Mouse (Mus musculus): ENCODE data around the gene Zfp804b.
"Not testable (repeated sequence)": the region's sequence is repeated elsewhere in the genome, so short reads cannot be mapped to it uniquely, and the experiment has no call there.

The Zfp804b gene

GRCm38 (mm10) chr5:7344145-7345010 is at the start of gene Zfp804b:
Zfp804b (minus strand) TSS chr5:7344756.
- DNase-seq (ENCODE audit: low spot score in 2 of 2): peak in 1 of 2 experiments; percentile 2

- not testable (repeated sequence) for DNase-seq (ENCODE audit: low spot score in 2 of 2)
Observed at GRCm38 (mm10) chr5:7364616-7365015, 20.1 kb upstream of the Zfp804b start.

GRCm38 (mm10) chr5:7345011-7345389 is 444 bp upstream of the Zfp804b start:
- DNase-seq (ENCODE audit: low spot score in 2 of 2): no peak

GRCm38 (mm10) chr5:7325594-7325993 is 19.0 kb downstream of the Zfp804b start:
- no peak for DNase-seq (ENCODE audit: low spot score in 2 of 2)

- no peak for DNase-seq (ENCODE audit: low spot score in 2 of 2)
Observed at GRCm38 (mm10) chr5:7303819-7304218, 40.7 kb downstream of the Zfp804b start, which contains the start of gene Tex47. Tex47 (plus strand) TSS chr5:7304119.

DNA sequence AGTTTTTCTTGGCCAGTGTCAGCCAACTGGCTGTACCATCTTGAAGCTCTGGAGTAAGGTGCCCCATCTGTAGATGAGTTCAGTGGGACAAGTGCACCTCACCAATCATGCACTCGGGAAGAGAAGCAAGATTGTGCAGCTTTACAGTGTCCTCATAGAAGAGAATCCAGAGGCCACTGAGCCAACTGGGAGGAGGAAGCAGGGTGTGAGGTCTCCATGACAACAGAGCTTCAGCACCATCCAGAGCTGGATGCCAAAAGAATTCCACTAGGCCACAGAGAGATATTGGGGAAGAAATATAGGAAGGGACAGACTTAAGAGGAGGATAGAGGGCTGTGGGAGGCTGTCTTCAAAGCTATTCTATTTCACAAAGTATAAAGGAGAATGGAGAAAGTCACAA is 41.6 kb downstream of the Zfp804b start:
- DNase-seq (ENCODE audit: low spot score in 2 of 2): no peak

DNA sequence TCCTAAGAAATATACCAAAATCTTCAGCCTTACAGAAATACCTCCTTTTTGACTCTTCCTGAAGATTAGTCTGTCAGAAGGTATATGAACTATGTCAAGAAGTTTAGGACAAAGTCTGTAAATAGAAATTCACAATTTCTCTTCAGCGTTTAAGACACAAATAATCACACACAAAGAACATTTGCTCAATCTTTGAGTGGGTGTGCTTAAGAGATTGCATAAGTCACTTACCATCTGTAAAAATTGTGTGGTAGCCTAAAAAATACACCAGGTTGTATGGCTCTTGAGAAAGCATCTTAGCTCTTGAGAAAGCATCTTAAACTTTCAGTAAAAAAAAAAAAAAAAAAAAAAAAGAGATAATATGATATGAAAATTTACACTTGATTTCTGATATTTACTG is 60.2 kb downstream of the Zfp804b start:
- no peak for DNase-seq (ENCODE audit: low spot score in 2 of 2)

DNA sequence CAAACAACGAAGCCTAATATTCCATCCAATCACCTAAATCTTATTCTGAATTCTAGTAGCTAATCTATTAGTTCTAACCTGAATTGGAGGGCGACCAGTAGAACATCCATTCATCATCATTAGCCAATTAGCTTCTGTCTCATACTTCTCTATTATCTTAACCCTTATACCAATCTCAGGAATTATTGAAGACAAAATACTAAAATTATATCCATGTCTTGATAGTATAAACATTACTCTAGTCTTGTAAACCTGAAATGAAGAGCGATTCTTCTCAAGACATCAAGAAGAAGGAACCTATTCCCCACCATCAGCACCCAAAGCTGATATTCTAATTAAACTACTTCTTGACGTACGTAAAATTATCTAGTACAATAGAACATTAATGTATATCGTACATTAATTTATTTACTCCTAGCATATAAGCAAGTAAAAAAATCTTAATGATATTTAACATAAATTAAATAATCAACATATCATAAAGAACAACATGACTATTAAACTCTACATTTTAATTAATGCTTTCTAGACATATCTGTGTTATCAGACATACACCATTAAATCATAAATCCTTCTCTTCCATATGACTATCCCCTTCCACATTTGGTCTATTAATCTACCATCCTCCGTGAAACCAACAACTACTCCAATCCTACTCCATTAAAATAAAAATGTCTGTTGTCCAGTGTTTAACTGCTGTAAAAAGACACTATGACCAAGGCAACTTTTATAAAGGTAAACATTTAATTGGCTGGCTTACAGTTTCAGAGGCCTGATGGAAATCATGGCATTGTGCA is 67.7 kb downstream of the Zfp804b start:
- DNase-seq (ENCODE audit: low spot score in 2 of 2): no peak

DNA sequence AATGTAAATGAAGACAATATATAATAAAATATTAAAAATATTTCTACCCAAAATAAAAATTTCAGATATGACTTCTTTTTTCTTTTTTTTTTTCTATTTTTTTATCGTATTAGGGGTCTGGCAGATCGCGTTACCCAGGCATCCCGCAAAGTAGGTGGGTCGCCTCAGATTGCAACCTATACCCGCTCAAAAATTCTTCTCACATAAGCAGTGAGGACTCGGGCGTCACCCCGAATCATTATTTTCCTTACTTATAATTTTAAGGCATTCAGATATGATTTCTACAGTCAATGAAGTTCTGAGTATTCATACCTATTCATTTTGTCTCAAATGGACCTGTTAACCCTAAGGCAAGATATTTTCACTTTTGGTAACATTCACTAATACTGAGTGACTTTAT is 167.0 kb downstream of the Zfp804b start:
- DNase-seq (ENCODE audit: low spot score in 2 of 2): no peak

- DNase-seq (ENCODE audit: low spot score in 2 of 2): peak; percentile 1 to 8
Observed at GRCm38 (mm10) chr5:7139658-7140057, 204.9 kb downstream of the Zfp804b start.

GRCm38 (mm10) chr5:7102387-7102786 is 242.2 kb downstream of the Zfp804b start:
- DNase-seq (ENCODE audit: low spot score in 2 of 2): no peak

DNA sequence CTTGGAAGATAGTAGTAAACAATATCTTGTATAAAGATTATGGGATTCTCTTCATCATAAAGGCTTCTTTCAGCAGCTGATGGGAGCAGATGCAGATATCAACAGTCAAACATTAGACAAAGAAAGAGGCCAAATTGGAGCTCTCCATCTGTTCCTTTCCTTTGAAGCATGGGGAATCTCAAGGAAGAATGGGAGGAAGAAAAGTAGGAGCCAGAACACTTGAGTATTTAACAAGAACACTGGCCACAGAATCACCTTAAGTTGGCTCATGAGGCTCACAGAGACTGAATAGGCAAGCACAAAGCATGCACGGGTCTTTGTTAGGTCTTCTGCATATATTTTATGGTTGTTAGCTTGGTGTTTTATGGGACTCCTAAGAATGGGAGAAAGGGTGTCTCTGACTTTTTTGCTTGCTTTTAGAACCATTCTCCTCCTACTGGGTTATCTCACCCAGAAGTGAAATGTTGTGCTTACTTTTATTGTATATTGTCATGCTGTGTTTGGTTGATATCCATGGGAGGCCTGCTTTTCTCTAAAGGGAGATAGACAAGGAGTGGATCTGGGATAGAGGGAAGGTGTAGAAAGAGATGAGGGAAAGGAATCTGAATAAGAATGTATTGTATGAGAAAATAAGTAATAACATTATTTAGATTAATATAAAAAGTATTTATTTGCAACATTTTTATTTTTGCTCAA is 270.5 kb downstream of the Zfp804b start:
- DNase-seq (ENCODE audit: low spot score in 2 of 2): no peak

GRCm38 (mm10) chr5:7007468-7007867 is 337.1 kb downstream of the Zfp804b start:
- DNase-seq (ENCODE audit: low spot score in 2 of 2): no peak

DNA sequence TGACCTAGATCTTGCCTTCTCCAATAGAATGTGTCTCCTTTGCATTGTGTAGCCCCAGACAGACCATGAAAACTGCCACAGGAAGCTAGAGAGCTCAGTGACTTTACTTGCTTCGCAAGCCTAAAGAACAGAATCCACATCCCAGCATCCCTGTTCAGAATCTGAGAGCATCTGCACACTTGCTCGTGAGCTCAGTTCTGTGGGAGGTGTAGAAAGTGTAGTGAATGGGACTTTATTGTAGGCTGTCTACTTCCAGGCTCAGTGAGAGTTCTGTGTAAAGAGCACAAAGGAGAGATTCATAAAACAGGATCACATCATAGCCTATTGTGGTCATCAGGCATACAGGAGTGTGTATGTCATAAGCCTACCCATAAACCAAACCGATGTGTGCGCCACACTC is 360.6 kb downstream of the Zfp804b start:
- DNase-seq (ENCODE audit: low spot score in 2 of 2): no peak

DNA sequence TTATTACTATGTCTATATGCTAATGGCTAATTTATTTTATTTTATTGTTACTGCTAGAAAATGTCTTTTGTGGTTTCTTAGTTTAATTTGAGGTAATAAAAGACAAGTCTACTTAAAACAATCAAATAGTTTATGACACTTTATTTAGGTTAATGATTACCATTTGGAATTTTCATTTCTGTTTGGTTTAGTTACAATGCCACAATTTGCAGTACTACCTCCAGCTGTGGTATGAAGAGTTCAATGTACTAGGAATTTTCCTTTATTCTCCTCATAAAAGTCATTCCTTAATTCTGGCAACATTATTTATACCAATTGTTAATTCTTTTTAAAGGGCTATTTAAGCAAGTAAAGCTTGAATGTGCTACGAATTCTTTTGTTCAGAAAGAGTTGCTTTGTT is 409.7 kb downstream of the Zfp804b start:
- DNase-seq (ENCODE audit: low spot score in 2 of 2): no peak

DNA sequence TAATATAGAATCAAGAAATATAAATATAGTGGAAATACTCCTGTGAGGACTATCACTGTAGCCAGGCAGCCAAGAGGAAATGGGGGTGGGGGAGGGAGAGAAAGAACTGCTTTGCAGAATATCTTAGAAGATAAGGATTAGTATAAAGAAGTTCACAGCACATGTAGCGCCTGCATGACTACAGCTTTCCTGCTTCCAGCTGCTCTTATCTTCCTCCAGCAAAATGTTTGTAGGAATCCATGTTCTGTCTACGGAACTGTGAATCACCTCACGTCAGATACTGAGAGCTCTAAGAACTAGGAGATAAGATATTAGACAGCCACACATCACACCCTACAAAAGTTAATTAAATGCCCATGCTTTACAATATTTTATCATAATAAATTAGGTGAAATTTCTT is 433.3 kb downstream of the Zfp804b start:
- no peak for DNase-seq (ENCODE audit: low spot score in 2 of 2)

- no peak for DNase-seq (ENCODE audit: low spot score in 2 of 2)
Observed at GRCm38 (mm10) chr5:6881396-6881795, 463.2 kb downstream of the Zfp804b start.

DNA sequence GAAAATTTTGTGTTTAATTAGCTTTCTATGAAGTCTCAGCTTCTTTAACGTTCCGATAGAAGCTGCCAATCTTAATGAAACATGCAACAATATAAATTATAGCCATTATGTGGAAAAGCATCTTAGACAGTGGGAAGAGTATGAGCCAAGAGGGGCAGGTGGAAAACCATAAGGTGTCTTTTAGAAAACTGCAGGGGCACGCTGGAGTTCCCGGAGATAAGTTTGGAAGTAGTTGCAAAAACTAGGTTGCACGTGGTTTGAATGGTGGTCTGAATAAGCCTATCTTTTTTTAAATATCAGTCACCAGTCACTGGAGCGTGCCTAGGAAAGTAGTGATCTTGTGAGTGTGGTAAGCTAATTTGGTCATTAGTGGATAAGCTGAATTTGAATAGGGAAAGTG is 473.0 kb downstream of the Zfp804b start:
- DNase-seq (ENCODE audit: low spot score in 2 of 2): no peak

GRCm38 (mm10) chr5:6870970-6871369 is 473.6 kb downstream of the Zfp804b start:
- DNase-seq (ENCODE audit: low spot score in 2 of 2): no peak

DNA sequence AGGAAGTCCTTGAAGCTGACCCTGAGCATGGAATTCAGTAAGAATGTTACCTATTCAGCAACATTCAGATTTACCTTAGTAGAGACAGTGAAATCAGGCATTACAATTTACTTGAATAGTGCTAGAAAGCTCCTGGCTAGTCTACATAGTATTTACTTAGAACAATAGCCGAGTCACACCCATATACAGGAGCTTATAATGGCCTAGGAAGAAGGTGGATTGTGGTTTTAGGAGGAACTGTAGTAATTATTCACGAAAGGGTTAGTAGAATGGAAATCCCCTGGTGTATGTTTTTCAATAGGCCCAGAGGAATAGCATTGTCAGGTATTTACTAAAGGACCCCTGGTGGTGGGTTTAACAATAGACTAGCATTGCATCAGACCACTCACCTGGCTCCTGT is 549.2 kb downstream of the Zfp804b start:
- DNase-seq (ENCODE audit: low spot score in 2 of 2): no peak

DNA sequence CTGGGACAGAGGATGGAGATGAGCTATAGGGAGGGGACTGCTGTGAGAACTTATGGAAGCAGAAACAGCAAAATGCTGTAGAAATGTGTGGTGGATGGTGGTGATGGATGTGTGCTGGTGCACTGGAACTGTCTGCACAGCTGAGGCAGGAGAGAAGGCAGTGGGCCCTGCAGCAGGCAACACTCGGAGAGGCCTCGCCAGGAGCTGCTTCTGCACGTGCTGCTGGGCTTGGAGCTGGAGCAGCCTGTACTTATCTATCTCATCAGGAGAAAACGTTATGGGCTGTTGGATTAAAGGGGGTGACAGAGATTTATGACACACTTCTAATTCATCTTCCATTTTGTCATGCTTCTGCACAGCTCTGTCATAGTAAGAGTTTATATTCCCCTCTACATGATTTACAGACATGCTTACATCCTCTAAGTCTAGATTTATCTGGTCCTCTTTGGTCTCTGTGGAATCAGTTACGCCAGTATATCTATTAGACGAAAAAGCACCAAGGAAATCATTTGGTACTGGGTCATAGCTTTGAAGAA is 575.1 kb downstream of the Zfp804b start:
- no peak for DNase-seq (ENCODE audit: low spot score in 2 of 2)
